Mouse (Mus musculus): ENCODE results near the gene Cd163l1. TPM values are rescaled to one million over a fixed set of nuclear protein-coding genes. Genes with fewer than 3 reads are reported as not detected.

Cd163l1 gene
- polyA plus RNA-seq (2015; fragmentation: Nextera tagmentation; extraction: Ambion mirVana), result 0.04 TPM in 1 of 2 replicates, not detected in the other

GRCm38 (mm10) chr7:140217967-140218366, at the start of gene Cd163l1:
Gene Cd163l1, plus strand, starts transcription at chr7:140218267.
- Histone ChIP-seq H3K9me3 (ENCODE audit: low read length) (no peaks in the 10 kb centered on the region), H3K4me2 (ENCODE audit: low read depth, low read length) (no peak within 1 kb of the TSS), H3K27ac (ENCODE audit: low read depth) (no peak within 1 kb of the TSS), H3K27me3 (ENCODE audit: insufficient read depth, low read length) (no peaks in the 10 kb centered on the region), H3K4me1 (ENCODE audit: insufficient read depth) (no peaks in the 10 kb centered on the region), H3K36me3 (replicated peaks; ENCODE audit: insufficient read depth, low read length) (no peaks in the 10 kb centered on the region), H3K9ac (replicated peaks) (no peak within 1 kb of the TSS), H3K4me3 (ENCODE audit: low read depth, low read length) (no peak within 1 kb of the TSS)
- ATAC-seq (no peak), DNase-seq (no peak)
- no peak for TF ChIP-seq CTCF (IDR thresholded peaks at IDR 0.05; ENCODE audit: low read depth)
- TF ChIP-seq EP300 (IDR thresholded peaks at IDR 0.05; ENCODE audit: low read depth), result no peak
- 58% methylated on average over 2 of the region's 2 CpGs for WGBS (ENCODE audit: insufficient replicate concordance)

GRCm38 (mm10) chr7:140169386-140169785, 48.7 kb upstream of the Cd163l1 start:
- TF ChIP-seq EP300 (IDR thresholded peaks at IDR 0.05; ENCODE audit: low read depth) (no peak), CTCF (IDR thresholded peaks at IDR 0.05; ENCODE audit: low read depth) (no peak)
- DNase-seq (no peak), ATAC-seq (no peak)
- no peak overlapping the region for H3K4me3 ChIP-seq (ENCODE audit: low read depth, low read length)
- H3K27ac ChIP-seq (ENCODE audit: low read depth), result no peak overlapping the region
- no peak overlapping the region for H3K4me2 ChIP-seq (ENCODE audit: low read depth, low read length)
- no peaks in the 10 kb centered on the region for H3K36me3 ChIP-seq (replicated peaks; ENCODE audit: insufficient read depth, low read length)
- H3K9ac ChIP-seq (replicated peaks), result no peak overlapping the region
- H3K27me3 ChIP-seq (ENCODE audit: insufficient read depth, low read length), result no peaks in the 10 kb centered on the region
- WGBS (ENCODE audit: insufficient replicate concordance), result 69% methylated on average over 4 of the region's 4 CpGs
- H3K9me3 ChIP-seq (ENCODE audit: low read length), result no peaks in the 10 kb centered on the region
- no peaks in the 10 kb centered on the region for H3K4me1 ChIP-seq (ENCODE audit: insufficient read depth)

DNA sequence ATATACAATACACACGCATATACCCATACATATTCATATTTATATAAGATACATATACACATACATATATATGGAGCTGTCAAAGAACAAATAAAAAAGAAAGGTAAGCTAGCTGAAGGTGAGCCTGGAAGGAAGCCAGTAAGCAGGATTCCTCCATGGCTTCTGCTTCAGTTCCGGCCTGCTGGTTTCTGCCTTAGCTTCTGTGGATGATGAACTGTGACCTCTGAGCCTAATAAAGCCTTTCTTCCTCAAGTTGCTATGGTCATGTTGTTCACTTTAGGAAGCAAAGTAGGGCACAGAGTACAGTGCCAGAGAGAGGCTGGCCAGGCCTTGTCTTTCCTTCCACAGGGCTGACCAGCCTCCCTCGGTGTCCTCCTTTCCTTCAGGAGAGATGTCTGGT, 47.2 kb upstream of the Cd163l1 start:
- Histone ChIP-seq H3K36me3 (replicated peaks; ENCODE audit: insufficient read depth, low read length) (no peaks in the 10 kb centered on the region), H3K9me3 (ENCODE audit: low read length) (no peaks in the 10 kb centered on the region), H3K4me3 (ENCODE audit: low read depth, low read length) (no peak overlapping the region), H3K4me2 (ENCODE audit: low read depth, low read length) (no peak overlapping the region), H3K27ac (ENCODE audit: low read depth) (no peak overlapping the region), H3K27me3 (ENCODE audit: insufficient read depth, low read length) (no peaks in the 10 kb centered on the region), H3K9ac (replicated peaks) (no peak overlapping the region), H3K4me1 (ENCODE audit: insufficient read depth) (no peaks in the 10 kb centered on the region)
- WGBS (ENCODE audit: insufficient replicate concordance), result 86% methylated on average over 3 of the region's 3 CpGs
- no peak for TF ChIP-seq CTCF (IDR thresholded peaks at IDR 0.05; ENCODE audit: low read depth)
- TF ChIP-seq EP300 (IDR thresholded peaks at IDR 0.05; ENCODE audit: low read depth), result no peak
- ATAC-seq (no peak), DNase-seq (no peak)

DNA sequence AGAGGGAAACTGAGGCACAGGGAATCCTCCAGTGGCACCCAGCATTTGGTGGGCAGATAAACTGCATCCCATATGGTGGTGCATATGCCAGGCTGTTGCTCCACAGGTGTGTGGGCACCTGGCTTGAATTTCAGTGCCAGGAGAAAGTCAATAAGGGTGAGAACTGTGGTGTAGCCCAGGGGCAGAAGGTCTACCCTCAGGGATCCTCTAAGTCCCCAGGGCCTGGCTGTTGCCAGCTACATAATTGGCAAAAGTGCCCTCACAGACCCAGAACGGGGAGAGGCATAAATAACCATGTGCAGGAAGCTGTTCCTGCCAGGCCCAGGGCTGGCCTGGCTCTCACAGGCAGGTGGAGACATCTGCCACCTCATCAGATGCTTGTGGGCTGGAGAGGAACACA, 45.1 kb upstream of the Cd163l1 start, which contains the start of gene Olfr523:
Olfr523 (plus strand) TSS at position 282 of the 400 bp plus-strand sequence.
- no peak within 1 kb of the TSS for H3K9ac ChIP-seq (replicated peaks)
- H3K4me3 ChIP-seq (ENCODE audit: low read depth, low read length), result no peak within 1 kb of the TSS
- H3K36me3 ChIP-seq (replicated peaks; ENCODE audit: insufficient read depth, low read length), result no peaks in the 10 kb centered on the region
- ATAC-seq (no peak), DNase-seq (no peak)
- 39% methylated on average over 1 of the region's 1 CpGs for WGBS (ENCODE audit: insufficient replicate concordance)
- H3K27ac ChIP-seq (ENCODE audit: low read depth), result no peak within 1 kb of the TSS
- H3K4me1 ChIP-seq (ENCODE audit: insufficient read depth), result no peaks in the 10 kb centered on the region
- TF ChIP-seq CTCF (IDR thresholded peaks at IDR 0.05; ENCODE audit: low read depth) (no peak), EP300 (IDR thresholded peaks at IDR 0.05; ENCODE audit: low read depth) (no peak)
- no peaks in the 10 kb centered on the region for H3K27me3 ChIP-seq (ENCODE audit: insufficient read depth, low read length)
- no peaks in the 10 kb centered on the region for H3K9me3 ChIP-seq (ENCODE audit: low read length)
- H3K4me2 ChIP-seq (ENCODE audit: low read depth, low read length), result no peak within 1 kb of the TSS

GRCm38 (mm10) chr7:140179176-140179575, 38.9 kb upstream of the Cd163l1 start:
- no peaks in the 10 kb centered on the region for H3K36me3 ChIP-seq (replicated peaks; ENCODE audit: insufficient read depth, low read length)
- TF ChIP-seq CTCF (IDR thresholded peaks at IDR 0.05; ENCODE audit: low read depth) (no peak), EP300 (IDR thresholded peaks at IDR 0.05; ENCODE audit: low read depth) (no peak)
- ATAC-seq (no peak), DNase-seq (no peak)
- no peak overlapping the region for H3K27ac ChIP-seq (ENCODE audit: low read depth)
- H3K27me3 ChIP-seq (ENCODE audit: insufficient read depth, low read length), result no peaks in the 10 kb centered on the region
- H3K9ac ChIP-seq (replicated peaks), result no peak overlapping the region
- H3K4me1 ChIP-seq (ENCODE audit: insufficient read depth), result no peaks in the 10 kb centered on the region
- H3K4me3 ChIP-seq (ENCODE audit: low read depth, low read length), result no peak overlapping the region
- no peaks in the 10 kb centered on the region for H3K9me3 ChIP-seq (ENCODE audit: low read length)
- no peak overlapping the region for H3K4me2 ChIP-seq (ENCODE audit: low read depth, low read length)
- WGBS (ENCODE audit: insufficient replicate concordance), result 93% methylated on average over 2 of the region's 2 CpGs

DNA sequence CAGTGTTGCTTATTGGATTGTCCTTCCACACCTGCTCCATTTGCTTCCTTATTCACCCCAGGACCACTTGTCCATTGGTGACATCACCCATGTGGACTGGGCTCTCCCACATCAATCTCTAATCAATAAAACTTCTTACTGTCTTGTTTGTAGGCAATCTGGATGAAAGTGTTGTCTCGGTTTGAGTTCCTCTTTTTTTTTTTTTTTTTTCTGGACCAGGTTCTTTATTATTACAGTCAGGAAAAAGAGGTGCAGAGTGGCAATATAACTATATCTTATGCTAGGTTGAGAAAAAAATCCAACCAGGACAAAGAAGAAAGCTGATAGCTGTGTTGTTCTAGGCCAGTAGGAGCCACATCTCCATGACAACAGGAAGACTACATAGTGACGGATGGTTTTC, 37.4 kb upstream of the Cd163l1 start:
- no peaks in the 10 kb centered on the region for H3K36me3 ChIP-seq (replicated peaks; ENCODE audit: insufficient read depth, low read length)
- H3K9me3 ChIP-seq (ENCODE audit: low read length), result no peaks in the 10 kb centered on the region
- ATAC-seq (no peak), DNase-seq (no peak)
- no peak overlapping the region for H3K4me3 ChIP-seq (ENCODE audit: low read depth, low read length)
- TF ChIP-seq EP300 (IDR thresholded peaks at IDR 0.05; ENCODE audit: low read depth), result no peak
- no peak for TF ChIP-seq CTCF (IDR thresholded peaks at IDR 0.05; ENCODE audit: low read depth)
- H3K4me2 ChIP-seq (ENCODE audit: low read depth, low read length), result no peak overlapping the region
- no peaks in the 10 kb centered on the region for H3K4me1 ChIP-seq (ENCODE audit: insufficient read depth)
- 51% methylated on average over 2 of the region's 2 CpGs for WGBS (ENCODE audit: insufficient replicate concordance)
- no peaks in the 10 kb centered on the region for H3K27me3 ChIP-seq (ENCODE audit: insufficient read depth, low read length)
- H3K27ac ChIP-seq (ENCODE audit: low read depth), result no peak overlapping the region
- no peak overlapping the region for H3K9ac ChIP-seq (replicated peaks)

DNA sequence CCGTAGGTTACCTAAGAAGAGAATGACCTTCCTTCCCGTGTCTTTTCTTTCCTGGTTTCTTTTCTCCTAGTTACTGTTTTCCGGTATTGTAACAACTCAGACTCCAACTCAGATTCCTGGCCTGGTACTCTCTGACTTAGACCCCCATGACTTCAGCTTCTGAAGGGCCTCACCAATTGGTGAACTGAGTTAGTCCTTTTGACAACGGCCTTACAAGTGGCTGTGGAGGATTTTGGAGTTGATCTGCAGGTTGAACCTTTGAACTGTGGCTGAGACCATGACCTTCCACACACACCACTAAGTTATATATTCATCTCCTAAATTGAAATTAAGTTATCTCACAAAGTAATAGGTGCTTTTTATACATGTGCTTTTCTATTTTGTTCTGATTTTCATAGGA, 33.9 kb upstream of the Cd163l1 start:
- no peaks in the 10 kb centered on the region for H3K4me1 ChIP-seq (ENCODE audit: insufficient read depth)
- H3K36me3 ChIP-seq (replicated peaks; ENCODE audit: insufficient read depth, low read length), result no peaks in the 10 kb centered on the region
- H3K27ac ChIP-seq (ENCODE audit: low read depth), result no peak overlapping the region
- no peak overlapping the region for H3K4me2 ChIP-seq (ENCODE audit: low read depth, low read length)
- ATAC-seq, result no peak
- no peaks in the 10 kb centered on the region for H3K9me3 ChIP-seq (ENCODE audit: low read length)
- TF ChIP-seq CTCF (IDR thresholded peaks at IDR 0.05; ENCODE audit: low read depth), result no peak
- TF ChIP-seq EP300 (IDR thresholded peaks at IDR 0.05; ENCODE audit: low read depth), result no peak
- 75% methylated on average over 4 of the region's 4 CpGs for WGBS (ENCODE audit: insufficient replicate concordance)
- H3K9ac ChIP-seq (replicated peaks), result no peak overlapping the region
- DNase-seq, result no peak
- no peak overlapping the region for H3K4me3 ChIP-seq (ENCODE audit: low read depth, low read length)
- no peaks in the 10 kb centered on the region for H3K27me3 ChIP-seq (ENCODE audit: insufficient read depth, low read length)

Data from liver, postnatal 0 days (tissue).